ENCODE assay signal across 18 mouse cellular contexts in genomic region chr11:77781088-77781487, GRCm38 (mm10). TPM values are rescaled to one million over a fixed set of nuclear protein-coding genes. Genes with fewer than 3 reads are reported as not detected.
DNase-seq lines count a peak whose midpoint lies in the region; ATAC-seq lines count a peak whose summit lies in the region.
"Had no signal": no experiment of that assay in that cellular context is flagged by ENCODE, and none has a peak within 500 bp of the region (broad histone marks: within the 10 kb centered on the region; RNA-seq: fewer than 3 reads in every experiment).

No protein-coding gene starts in this region.

- no peak overlapping the region for H3K9ac ChIP-seq in liver, embryonic 11.5 days (ENCODE audit: low read depth, low read length)

- peaks cover 62% of the 10 kb centered on the region for H3K4me1 ChIP-seq in liver, embryonic 11.5 days (replicated peaks; ENCODE audit: control insufficient read depth, insufficient read depth, low read length)

- H3K9me3 ChIP-seq in liver, embryonic 11.5 days (ENCODE audit: control insufficient read depth, low read length), result no peaks in the 10 kb centered on the region
- H3K9me3 ChIP-seq: hindbrain, embryonic 10.5 days had no signal

- no peak overlapping the region for H3K4me2 ChIP-seq in liver, embryonic 11.5 days

- 0 out of 2 replicates have a peak overlapping the region, but pooled peaks have one; percentile 4 for H3K27ac ChIP-seq in liver, embryonic 11.5 days (ENCODE audit: low read depth, low read length)
- H3K27ac ChIP-seq: hindbrain, embryonic 10.5 days; macrophage had no signal

- WGBS in liver, embryonic 11.5 days, result 74% methylated on average over 7 of the region's 7 CpGs

- no peaks in the 10 kb centered on the region for H3K27me3 ChIP-seq in liver, embryonic 11.5 days (replicated peaks; ENCODE audit: control insufficient read depth, insufficient read depth, low read length)
- H3K27me3 ChIP-seq: Patski had no signal

- H3K4me3 ChIP-seq in liver, embryonic 11.5 days (ENCODE audit: low read depth, low read length), result no peak overlapping the region
- H3K4me3 ChIP-seq: hindbrain, embryonic 10.5 days had no signal

- ATAC-seq in liver, embryonic 11.5 days (replicated peaks; ENCODE audit: low FRiP score), result no peak
- ATAC-seq: forebrain, embryonic 16.5 days; Patski had no signal

- DNase-seq in adrenal gland, postnatal 10 days, result peak; percentile 48
- no peak for DNase-seq in adrenal gland, adult 18-20 months (ENCODE audit: low spot score in 2 of 2)
- DNase-seq in left cerebral cortex, postnatal 4 days, result peak; percentile 79
- no peak for DNase-seq in left cerebral cortex, postnatal 36 days (ENCODE audit: low spot score in 2 of 2)
- DNase-seq in liver, embryonic 11.5 days (ENCODE audit: low spot score), result no peak
- DNase-seq in lung, postnatal 36 days, result peak; percentile 75
- DNase-seq in urinary bladder, postnatal 36 days (ENCODE audit: low spot score in 2 of 2), result no peak
- DNase-seq in ovary, postnatal 10 days (ENCODE audit: low spot score), result no peak
- DNase-seq: B cell, adult 2 months had no signal

- intact Hi-C loops in left cerebral cortex, postnatal 4 days (cut with DNase I), result no loop called here
- intact Hi-C loops in left cerebral cortex, postnatal 36 days (cut with DNase I), result no loop called here

- peaks cover 21% of the 10 kb centered on the region for H3K36me3 ChIP-seq in liver, embryonic 11.5 days (ENCODE audit: control insufficient read depth, insufficient read depth, low read length)

RNA-seq across cellular contexts. Expression of gene Gm10277, which starts 6.5 kb away (rescaled TPM):
- not detected for total RNA-seq in adrenal gland, postnatal 10 days (2021)
- not detected for total RNA-seq in adrenal gland, adult 18-20 months (2021)
- total RNA-seq in left cerebral cortex, postnatal 4 days (2021), result not detected
- total RNA-seq in left cerebral cortex, postnatal 36 days (2021), result not detected
- polyA plus RNA-seq in liver, embryonic 11.5 days (2014; fragmentation: Nextera tagmentation; extraction: Ambion mirVana), result 1.5 and 2.0 TPM in 2 replicates
- total RNA-seq: heart, adult 18-20 months had no signal
- polyA plus RNA-seq: macrophage; small intestine, adult 2 months; testis, adult 2 months had no signal

RNA-seq across cellular contexts. Expression of gene Myo18a, which starts 18.0 kb away (rescaled TPM):
- 10 to 100 TPM; 53.9 to 80.1 TPM for total RNA-seq in adrenal gland, postnatal 10 days (2021)
- total RNA-seq in adrenal gland, adult 18-20 months (2021), result 10 to 100 TPM; 45.9 to 56.8 TPM
- total RNA-seq in left cerebral cortex, postnatal 4 days (2021), result 100 to 1,000 TPM; 146 to 151 TPM
- total RNA-seq in left cerebral cortex, postnatal 36 days (2021), result 100 to 1,000 TPM; 141 to 180 TPM
- 37.1 and 38.3 TPM in 2 replicates for polyA plus RNA-seq in liver, embryonic 11.5 days (2014; fragmentation: Nextera tagmentation; extraction: Ambion mirVana)

RNA-seq across cellular contexts. Expression of gene Cryba1, which starts 56.0 kb away (rescaled TPM):
- total RNA-seq in adrenal gland, postnatal 10 days (2021), result not detected
- not detected for total RNA-seq in adrenal gland, adult 18-20 months (2021)
- under 1 TPM; 0.26 to 0.52 TPM for total RNA-seq in left cerebral cortex, postnatal 4 days (2021)
- total RNA-seq in left cerebral cortex, postnatal 36 days (2021), result not detected
- not detected in 2 replicates for polyA plus RNA-seq in liver, embryonic 11.5 days (2014; fragmentation: Nextera tagmentation; extraction: Ambion mirVana)
- total RNA-seq: heart, adult 18-20 months had no signal
- polyA plus RNA-seq: embryonic facial prominence, embryonic 14.5 days; kidney, embryonic 16.5 days; macrophage; Patski; small intestine, adult 2 months; testis, adult 2 months had no signal

Comparison
In these comparisons a context has a peak if more than half of its experiments do, and no peak if none do; other contexts are left out.
1. DNase-seq: peak in adrenal gland, postnatal 10 days (single experiment), left cerebral cortex, postnatal 4 days (single experiment) and lung, postnatal 36 days (single experiment); none in adrenal gland, adult 18-20 months (0 of 2), left cerebral cortex, postnatal 36 days (0 of 2), liver, embryonic 11.5 days (single experiment), urinary bladder, postnatal 36 days (0 of 2) and ovary, postnatal 10 days (single experiment).